Mouse (Mus musculus) cerebellum, adult (tissue): ENCODE results near the gene Dapk1.

Experiments
- ATAC-seq: cut with Nextera tagmentation; 2 replicates; pipeline ENCODE4 v1.9.2; 2017; ENCODE audit warnings: mild to moderate bottlenecking, moderate library complexity, mixed read lengths; ENCODE audit not compliant: insufficient number of reproducible peaks, low FRiP score, low TSS enrichment

Gene Dapk1

GRCm38 (mm10) chr13:60614154-60614553 lies 12.4 kb downstream of the Dapk1 start:
- no peak for ATAC-seq

GRCm38 (mm10) chr13:60615057-60615650 lies 13.4 kb downstream of the Dapk1 start:
- ATAC-seq: no peak

- ATAC-seq: no peak
Observed at GRCm38 (mm10) chr13:60616036-60616435, 14.3 kb downstream of the Dapk1 start.

- ATAC-seq: no peak
Observed at GRCm38 (mm10) chr13:60618287-60618686, 16.5 kb downstream of the Dapk1 start.

GRCm38 (mm10) chr13:60619723-60620122 lies 18.0 kb downstream of the Dapk1 start:
- no peak for ATAC-seq

GRCm38 (mm10) chr13:60621411-60621965 lies 19.7 kb downstream of the Dapk1 start:
- no peak for ATAC-seq

GRCm38 (mm10) chr13:60625581-60625980 lies 23.8 kb downstream of the Dapk1 start:
- no peak for ATAC-seq

GRCm38 (mm10) chr13:60627843-60628656 lies 26.3 kb downstream of the Dapk1 start:
- ATAC-seq: no peak

- no peak for ATAC-seq
Observed at GRCm38 (mm10) chr13:60628657-60628950, 26.9 kb downstream of the Dapk1 start.

- no peak for ATAC-seq
Observed at GRCm38 (mm10) chr13:60629419-60629818, 27.7 kb downstream of the Dapk1 start.

- ATAC-seq: 0 out of 2 replicates have a peak, but pooled peaks have one; percentile 26
Observed at GRCm38 (mm10) chr13:60633945-60634344, 32.2 kb downstream of the Dapk1 start.

- no peak for ATAC-seq
Observed at GRCm38 (mm10) chr13:60635636-60636035, 33.9 kb downstream of the Dapk1 start.

- no peak for ATAC-seq
Observed at GRCm38 (mm10) chr13:60639482-60640055, 37.8 kb downstream of the Dapk1 start.

- ATAC-seq: no peak
Observed at GRCm38 (mm10) chr13:60640420-60640819, 38.7 kb downstream of the Dapk1 start.

- no peak for ATAC-seq
Observed at GRCm38 (mm10) chr13:60644457-60644889, 42.7 kb downstream of the Dapk1 start.

GRCm38 (mm10) chr13:60646791-60647190 lies 45.0 kb downstream of the Dapk1 start:
- no peak for ATAC-seq

GRCm38 (mm10) chr13:60648350-60648749 lies 46.6 kb downstream of the Dapk1 start:
- no peak for ATAC-seq

GRCm38 (mm10) chr13:60650000-60650399 lies 48.3 kb downstream of the Dapk1 start:
- no peak for ATAC-seq

- ATAC-seq: peak; percentile 19; the same call in 1 of the 2 replicates
Observed at GRCm38 (mm10) chr13:60654017-60654565, 52.3 kb downstream of the Dapk1 start.

GRCm38 (mm10) chr13:60655246-60655645 lies 53.5 kb downstream of the Dapk1 start:
- no peak for ATAC-seq

GRCm38 (mm10) chr13:60659600-60659999 lies 57.9 kb downstream of the Dapk1 start:
- ATAC-seq: no peak
